Mouse (Mus musculus): ENCODE results near the gene Nmi. TPM values are rescaled to one million over a fixed set of nuclear protein-coding genes. Genes with fewer than 3 reads are reported as not detected.

The Nmi gene
- polyA plus RNA-seq, 1 experiment: 1.3 TPM

GRCm38 (mm10) chr2:51945812-51946211, 27.5 kb downstream of the Nmi start:
- Histone ChIP-seq H3K27me3 (ENCODE audit: control insufficient read depth, insufficient read depth, insufficient read length) (no peaks in the 10 kb centered on the region), H3K79me2 (ENCODE audit: control insufficient read depth, insufficient read depth) (no peaks in the 10 kb centered on the region), H3K36me3 (ENCODE audit: control insufficient read depth, insufficient read depth) (no peaks in the 10 kb centered on the region), H3K4me3 (ENCODE audit: insufficient read depth, poor library complexity, severe bottlenecking) (no peak overlapping the region), H3K79me3 (ENCODE audit: low read depth) (no peaks in the 10 kb centered on the region), H3ac (ENCODE audit: control insufficient read depth, insufficient read length, low read depth) (no peak overlapping the region)
- TF ChIP-seq USF1 (IDR thresholded peaks at IDR 0.05; ENCODE audit: low read depth): no peak
- TF ChIP-seq MYOG (IDR thresholded peaks at IDR 0.05; ENCODE audit: control insufficient read depth, extremely low read depth, insufficient read length): no peak
- no peak for TF ChIP-seq MAX (IDR thresholded peaks at IDR 0.05)
- TF ChIP-seq CTCF (IDR thresholded peaks at IDR 0.05; ENCODE audit: control insufficient read depth, insufficient read depth, insufficient read length): no peak
- no peak for TF ChIP-seq FOSL1 (IDR thresholded peaks at IDR 0.05; ENCODE audit: insufficient read depth, low read length, poor library complexity, severe bottlenecking)
- no peak for TF ChIP-seq MYOD1 (IDR thresholded peaks at IDR 0.05; ENCODE audit: control insufficient read depth, insufficient read length, low read depth)

- H3K4me3 ChIP-seq (ENCODE audit: insufficient read depth, poor library complexity, severe bottlenecking): no peak overlapping the region
- TF ChIP-seq FOSL1 (IDR thresholded peaks at IDR 0.05; ENCODE audit: insufficient read depth, low read length, poor library complexity, severe bottlenecking) (no peak), MAX (IDR thresholded peaks at IDR 0.05) (no peak), USF1 (IDR thresholded peaks at IDR 0.05; ENCODE audit: low read depth) (no peak), CTCF (IDR thresholded peaks at IDR 0.05; ENCODE audit: control insufficient read depth, insufficient read depth, insufficient read length) (no peak), MYOG (IDR thresholded peaks at IDR 0.05; ENCODE audit: control insufficient read depth, extremely low read depth, insufficient read length) (no peak), MYOD1 (IDR thresholded peaks at IDR 0.05; ENCODE audit: control insufficient read depth, insufficient read length, low read depth) (no peak), CEBPB (IDR thresholded peaks at IDR 0.05; ENCODE audit: low read depth) (no peak)
- no peak overlapping the region for H3ac ChIP-seq (ENCODE audit: control insufficient read depth, insufficient read length, low read depth)
- no peaks in the 10 kb centered on the region for H3K79me3 ChIP-seq (ENCODE audit: low read depth)
- no peaks in the 10 kb centered on the region for H3K79me2 ChIP-seq (ENCODE audit: control insufficient read depth, insufficient read depth)
- H3K36me3 ChIP-seq (ENCODE audit: control insufficient read depth, insufficient read depth): no peaks in the 10 kb centered on the region
- H3K27me3 ChIP-seq (ENCODE audit: control insufficient read depth, insufficient read depth, insufficient read length): no peaks in the 10 kb centered on the region
These were observed 31.5 kb downstream of the Nmi start for GRCm38 (mm10) chr2:51941832-51942231.

- Histone ChIP-seq H3K27me3 (ENCODE audit: control insufficient read depth, insufficient read depth, insufficient read length) (no peaks in the 10 kb centered on the region), H3K79me2 (ENCODE audit: control insufficient read depth, insufficient read depth) (no peaks in the 10 kb centered on the region), H3ac (ENCODE audit: control insufficient read depth, insufficient read length, low read depth) (no peak overlapping the region), H3K36me3 (ENCODE audit: control insufficient read depth, insufficient read depth) (no peaks in the 10 kb centered on the region), H3K4me3 (ENCODE audit: insufficient read depth, poor library complexity, severe bottlenecking) (no peak overlapping the region), H3K79me3 (ENCODE audit: low read depth) (no peaks in the 10 kb centered on the region)
- TF ChIP-seq CEBPB (IDR thresholded peaks at IDR 0.05; ENCODE audit: low read depth) (no peak), MYOG (IDR thresholded peaks at IDR 0.05; ENCODE audit: control insufficient read depth, extremely low read depth, insufficient read length) (no peak), FOSL1 (IDR thresholded peaks at IDR 0.05; ENCODE audit: insufficient read depth, low read length, poor library complexity, severe bottlenecking) (no peak), MYOD1 (IDR thresholded peaks at IDR 0.05; ENCODE audit: control insufficient read depth, insufficient read length, low read depth) (no peak), USF1 (IDR thresholded peaks at IDR 0.05; ENCODE audit: low read depth) (no peak), CTCF (IDR thresholded peaks at IDR 0.05; ENCODE audit: control insufficient read depth, insufficient read depth, insufficient read length) (no peak), MAX (IDR thresholded peaks at IDR 0.05) (no peak)
These were observed 34.5 kb downstream of the Nmi start for GRCm38 (mm10) chr2:51938750-51939149.

GRCm38 (mm10) chr2:51937004-51937403, 36.3 kb downstream of the Nmi start:
- Histone ChIP-seq H3ac (ENCODE audit: control insufficient read depth, insufficient read length, low read depth) (no peak overlapping the region), H3K27me3 (ENCODE audit: control insufficient read depth, insufficient read depth, insufficient read length) (no peaks in the 10 kb centered on the region), H3K4me3 (ENCODE audit: insufficient read depth, poor library complexity, severe bottlenecking) (no peak overlapping the region), H3K79me2 (ENCODE audit: control insufficient read depth, insufficient read depth) (no peaks in the 10 kb centered on the region), H3K36me3 (ENCODE audit: control insufficient read depth, insufficient read depth) (no peaks in the 10 kb centered on the region), H3K79me3 (ENCODE audit: low read depth) (no peaks in the 10 kb centered on the region)
- TF ChIP-seq MYOD1 (IDR thresholded peaks at IDR 0.05; ENCODE audit: control insufficient read depth, insufficient read length, low read depth) (no peak), CTCF (IDR thresholded peaks at IDR 0.05; ENCODE audit: control insufficient read depth, insufficient read depth, insufficient read length) (no peak), MYOG (IDR thresholded peaks at IDR 0.05; ENCODE audit: control insufficient read depth, extremely low read depth, insufficient read length) (no peak), CEBPB (IDR thresholded peaks at IDR 0.05; ENCODE audit: low read depth) (no peak)

- Histone ChIP-seq H3ac (ENCODE audit: control insufficient read depth, insufficient read length, low read depth) (no peak overlapping the region), H3K27me3 (ENCODE audit: control insufficient read depth, insufficient read depth, insufficient read length) (no peaks in the 10 kb centered on the region), H3K4me3 (ENCODE audit: insufficient read depth, poor library complexity, severe bottlenecking) (no peak overlapping the region), H3K79me3 (ENCODE audit: low read depth) (no peaks in the 10 kb centered on the region), H3K79me2 (ENCODE audit: control insufficient read depth, insufficient read depth) (no peaks in the 10 kb centered on the region), H3K36me3 (ENCODE audit: control insufficient read depth, insufficient read depth) (no peaks in the 10 kb centered on the region)
- TF ChIP-seq CTCF (IDR thresholded peaks at IDR 0.05; ENCODE audit: control insufficient read depth, insufficient read depth, insufficient read length) (no peak), MAX (IDR thresholded peaks at IDR 0.05) (no peak), MYOD1 (IDR thresholded peaks at IDR 0.05; ENCODE audit: control insufficient read depth, insufficient read length, low read depth) (no peak), USF1 (IDR thresholded peaks at IDR 0.05; ENCODE audit: low read depth) (no peak), CEBPB (IDR thresholded peaks at IDR 0.05; ENCODE audit: low read depth) (no peak), MYOG (IDR thresholded peaks at IDR 0.05; ENCODE audit: control insufficient read depth, extremely low read depth, insufficient read length) (no peak), FOSL1 (IDR thresholded peaks at IDR 0.05; ENCODE audit: insufficient read depth, low read length, poor library complexity, severe bottlenecking) (no peak)
These were observed 36.7 kb downstream of the Nmi start for GRCm38 (mm10) chr2:51936585-51936984.

- H3K79me3 ChIP-seq (ENCODE audit: low read depth): no peaks in the 10 kb centered on the region
- H3ac ChIP-seq (ENCODE audit: control insufficient read depth, insufficient read length, low read depth): no peak overlapping the region
These were observed 37.4 kb downstream of the Nmi start for GRCm38 (mm10) chr2:51935921-51936320.

More at GRCm38 (mm10) chr2:51935921-51936320, 37.4 kb downstream of the Nmi start:
- Histone ChIP-seq H3K79me2 (ENCODE audit: control insufficient read depth, insufficient read depth) (no peaks in the 10 kb centered on the region), H3K36me3 (ENCODE audit: control insufficient read depth, insufficient read depth) (no peaks in the 10 kb centered on the region), H3K27me3 (ENCODE audit: control insufficient read depth, insufficient read depth, insufficient read length) (no peaks in the 10 kb centered on the region), H3K4me3 (ENCODE audit: insufficient read depth, poor library complexity, severe bottlenecking) (no peak overlapping the region)
- TF ChIP-seq USF1 (IDR thresholded peaks at IDR 0.05; ENCODE audit: low read depth) (no peak), MYOG (IDR thresholded peaks at IDR 0.05; ENCODE audit: control insufficient read depth, extremely low read depth, insufficient read length) (no peak), MYOD1 (IDR thresholded peaks at IDR 0.05; ENCODE audit: control insufficient read depth, insufficient read length, low read depth) (no peak), CEBPB (IDR thresholded peaks at IDR 0.05; ENCODE audit: low read depth) (no peak)

Measured in C2C12 (cell line).